Mouse (Mus musculus): ENCODE results near the gene Riok2.

DNA sequence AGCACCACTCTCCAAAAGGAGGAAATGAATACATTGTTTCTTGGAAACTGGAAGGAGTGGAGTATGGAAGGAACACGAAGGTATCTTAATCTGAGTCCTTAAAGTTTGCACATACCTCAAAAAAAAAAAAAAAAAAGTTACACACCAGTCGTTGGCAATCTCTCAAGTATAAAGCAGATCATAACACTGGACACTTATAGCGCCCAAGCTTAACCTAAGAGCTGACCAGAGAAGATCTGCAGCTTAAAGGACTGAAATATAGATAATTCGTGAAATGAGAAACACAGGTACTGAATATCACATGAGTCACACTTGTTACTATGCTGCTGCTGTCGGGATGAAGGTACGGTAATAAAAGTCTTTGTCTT, 575 bp upstream of the Riok2 start:
- TF ChIP-seq CTCF (IDR thresholded peaks at IDR 0.05; ENCODE audit: borderline replicate concordance, extremely low read depth, insufficient read depth, insufficient read length) (no peak), POLR2A (IDR thresholded peaks at IDR 0.05; ENCODE audit: borderline replicate concordance, extremely low read depth, insufficient read depth, insufficient read length, poor library complexity, severe bottlenecking) (no peak)

All from brain, embryonic 14.5 days (tissue).